Mouse (Mus musculus) spleen, adult 2 months (tissue): ENCODE measurements around the gene Zbtb16.

Experiments
- CTCF ChIP-seq: fragments of 200-500 bp; IDR thresholded peaks from 2 replicates; pipeline ENCODE4 v1.5.1; 2011; ENCODE audit warnings: mild to moderate bottlenecking, inconsistent platforms; ENCODE audit not compliant: insufficient read depth, insufficient read length, insufficient replicate concordance; ENCODE audit errors: extremely low read depth
- POLR2A ChIP-seq: fragments of 200-500 bp; IDR thresholded peaks from 2 replicates; pipeline ENCODE4 v1.6.1; 2011; ENCODE audit warnings: low read depth, low read length, inconsistent platforms

DNA sequence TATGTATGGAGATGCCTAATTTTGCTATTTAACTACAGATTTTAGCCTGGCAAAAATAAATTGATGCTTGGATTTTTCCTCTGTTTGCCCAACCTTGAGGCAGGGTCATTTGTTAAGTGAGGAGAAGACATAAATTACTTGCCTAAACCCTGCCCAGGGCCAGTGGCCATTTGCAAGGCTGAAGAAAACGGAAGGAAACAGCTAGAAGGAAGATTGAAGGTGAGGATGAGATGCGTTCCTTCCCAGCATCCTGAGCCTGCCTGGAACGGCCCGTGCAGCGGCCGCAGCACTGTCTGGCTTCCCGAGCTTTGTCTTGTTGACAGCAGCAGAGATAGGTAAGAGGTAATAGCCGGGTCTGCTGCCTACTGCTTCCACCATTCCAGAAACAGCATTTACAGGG lies 135.2 kb downstream of the Zbtb16 start:
- no peak for TF ChIP-seq CTCF
- TF ChIP-seq POLR2A: no peak
